Mouse (Mus musculus) brain, embryonic 18.5 days (tissue): ENCODE results near the gene Rptor.

Source experiments
- DNase-seq: peaks from one replicate; pipeline ENCODE4 v3.0.0-alpha.2; 2012; ENCODE audit warnings: low read depth, low spot score

Rptor gene

GRCm38 (mm10) chr11:119783653-119784052 lies 180.9 kb downstream of the Rptor start:
- no peak for DNase-seq

GRCm38 (mm10) chr11:119784672-119785341 lies 182.1 kb downstream of the Rptor start:
- DNase-seq = no peak

DNA sequence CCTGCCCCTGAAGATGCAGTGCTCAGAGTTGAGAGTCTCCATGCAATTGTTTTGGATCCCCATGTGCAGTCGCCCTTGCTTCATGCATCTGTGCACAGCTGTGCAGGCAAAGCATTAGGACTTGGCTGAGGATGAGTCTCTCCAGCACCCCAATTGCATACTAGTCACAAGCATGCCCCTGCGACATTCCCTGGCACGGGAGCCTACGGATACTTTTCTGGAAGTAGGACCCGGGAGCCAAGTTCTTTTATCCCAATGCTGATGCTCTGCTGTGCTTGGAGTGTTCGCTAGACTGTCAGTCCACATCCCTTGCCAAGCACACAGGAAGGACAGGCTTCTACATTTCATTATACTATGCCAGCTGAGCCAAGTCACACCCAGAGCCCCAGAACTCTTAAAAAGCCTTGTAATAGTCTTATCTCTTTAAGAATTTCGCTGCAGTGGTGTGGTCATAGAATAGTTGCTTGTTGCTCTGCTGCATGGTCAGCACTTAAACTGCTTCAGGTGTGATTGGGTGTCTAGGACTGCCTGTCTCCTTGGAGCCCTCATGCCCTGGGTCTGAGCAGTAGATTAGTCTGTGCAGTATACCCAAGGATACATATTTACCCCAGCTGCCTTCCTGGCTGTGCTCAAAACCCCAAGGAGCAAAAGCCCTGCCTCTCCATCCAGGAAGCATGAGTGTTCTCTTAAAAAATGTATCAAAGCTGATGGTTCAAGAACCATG lies 183.1 kb downstream of the Rptor start:
- DNase-seq = no peak

GRCm38 (mm10) chr11:119786385-119786880 lies 183.7 kb downstream of the Rptor start:
- no peak for DNase-seq

DNA sequence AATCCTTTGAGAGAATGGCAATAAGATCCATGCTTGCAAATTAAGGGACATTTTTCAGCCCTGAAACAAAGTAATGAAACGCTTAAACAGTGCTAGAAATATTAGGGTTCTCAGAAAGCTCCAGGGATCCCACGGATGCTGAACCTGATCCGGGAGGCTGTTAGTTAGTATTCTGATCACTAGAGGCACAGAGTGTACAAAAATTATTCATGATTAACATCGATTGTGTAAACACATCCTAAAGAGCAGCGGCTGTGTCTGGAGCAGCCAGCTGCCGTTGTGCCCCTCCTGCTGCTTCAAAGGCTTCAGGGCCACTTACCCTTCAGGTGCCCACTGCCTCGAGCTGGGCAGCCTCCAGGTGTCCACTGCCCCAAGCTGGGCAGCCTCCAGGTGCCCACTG lies 185.8 kb downstream of the Rptor start:
- no peak for DNase-seq

DNA sequence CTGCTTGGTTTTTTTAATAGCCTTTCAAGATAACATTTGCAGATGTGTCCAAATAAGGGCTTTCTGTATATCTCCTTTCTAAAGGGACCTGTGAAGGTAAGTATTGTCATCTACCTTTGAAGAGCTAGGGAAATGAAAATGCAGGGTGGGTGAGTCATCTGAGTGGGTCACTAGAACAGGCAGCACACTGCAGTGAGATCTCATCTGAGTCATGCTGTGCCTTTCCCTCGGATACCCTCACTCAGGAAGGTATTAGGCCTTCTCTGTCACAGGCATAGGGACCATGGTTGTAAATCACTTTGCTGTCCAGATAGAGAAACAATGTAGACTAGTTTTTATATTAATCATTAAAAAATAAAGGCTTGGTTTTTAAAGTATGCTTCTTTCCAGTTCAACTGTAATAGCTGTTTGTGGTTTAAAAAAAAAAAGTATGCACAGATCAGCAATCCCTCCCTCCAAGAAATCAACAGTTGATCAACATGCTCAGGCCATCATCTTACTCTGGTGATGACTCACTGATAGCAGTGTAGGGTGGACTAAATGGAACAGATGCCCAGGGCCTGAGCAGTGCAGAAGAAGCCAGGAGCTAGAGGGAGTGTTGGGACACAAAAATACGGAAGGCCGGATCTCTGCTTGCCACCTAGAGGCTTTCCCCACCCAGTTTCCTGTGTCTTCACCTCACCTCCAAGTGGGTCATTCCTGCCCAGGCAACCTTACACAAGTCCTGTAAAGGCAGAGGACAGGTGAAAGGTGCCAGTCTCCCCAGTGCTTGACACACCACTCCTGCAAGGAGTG lies 186.4 kb downstream of the Rptor start:
- DNase-seq = no peak

- DNase-seq = no peak
Observed at GRCm38 (mm10) chr11:119791923-119792564, 189.3 kb downstream of the Rptor start.

- DNase-seq = no peak
Observed at GRCm38 (mm10) chr11:119793378-119793777, 190.7 kb downstream of the Rptor start.

GRCm38 (mm10) chr11:119794020-119794419 lies 191.3 kb downstream of the Rptor start:
- DNase-seq = no peak

- DNase-seq = no peak
Observed at GRCm38 (mm10) chr11:119794671-119795070, 192.0 kb downstream of the Rptor start.

- DNase-seq = no peak
Observed at GRCm38 (mm10) chr11:119796406-119796805, 193.7 kb downstream of the Rptor start.

GRCm38 (mm10) chr11:119796846-119797245 lies 194.1 kb downstream of the Rptor start:
- DNase-seq = no peak

DNA sequence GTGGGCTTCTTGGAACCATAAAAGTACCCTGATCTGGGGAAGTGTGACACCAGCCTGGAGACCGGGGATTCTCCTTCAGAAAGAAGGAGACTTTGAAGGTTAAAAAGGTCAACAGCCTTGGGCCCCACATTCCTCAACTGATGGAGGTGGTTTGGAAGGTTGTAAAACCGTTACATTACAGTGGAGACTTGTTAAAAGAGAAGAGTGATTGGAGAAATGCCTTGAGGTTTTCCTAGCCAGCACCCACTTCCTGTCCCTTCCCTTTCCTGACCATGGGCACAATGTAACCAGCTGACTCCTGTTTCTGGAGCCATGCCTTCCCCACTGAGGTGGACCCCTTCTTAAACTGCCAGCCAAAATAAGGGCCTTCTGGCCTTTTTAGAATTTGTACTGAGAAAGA lies 196.8 kb downstream of the Rptor start:
- DNase-seq = no peak

- no peak for DNase-seq
Observed at GRCm38 (mm10) chr11:119801855-119802254, 199.2 kb downstream of the Rptor start.

GRCm38 (mm10) chr11:119802947-119803346 lies 200.2 kb downstream of the Rptor start:
- no peak for DNase-seq

- no peak for DNase-seq
Observed at GRCm38 (mm10) chr11:119804392-119804791, 201.7 kb downstream of the Rptor start.

- no peak for DNase-seq
Observed at GRCm38 (mm10) chr11:119805112-119805750, 202.5 kb downstream of the Rptor start.

DNA sequence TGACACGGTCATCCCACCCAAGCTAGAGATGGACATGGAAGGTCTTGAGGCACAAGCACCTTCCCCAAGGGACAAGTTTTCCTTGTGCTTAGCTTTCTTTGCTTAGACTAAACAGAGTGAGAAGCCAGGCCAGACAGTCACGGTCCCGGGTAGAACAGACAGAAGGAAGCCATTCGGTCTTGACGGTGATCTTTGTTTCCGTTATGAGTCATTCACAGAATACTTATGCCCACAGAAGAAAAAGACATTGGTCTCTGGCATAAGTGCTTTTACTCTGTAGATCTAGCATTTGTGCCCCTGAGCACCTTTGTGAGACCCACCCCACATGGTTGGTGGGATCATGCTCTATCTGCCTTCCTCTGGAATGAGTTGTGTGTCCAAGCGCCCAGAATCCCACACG lies 203.8 kb downstream of the Rptor start:
- no peak for DNase-seq

GRCm38 (mm10) chr11:119807431-119808031 lies 204.8 kb downstream of the Rptor start:
- DNase-seq = no peak

GRCm38 (mm10) chr11:119808647-119809280 lies 206.1 kb downstream of the Rptor start:
- DNase-seq = no peak
